Mouse (Mus musculus) liver, embryonic 11.5 days (tissue): ENCODE measurements around the gene Axin1. TPM values are rescaled to one million over a fixed set of nuclear protein-coding genes. Genes with fewer than 3 reads are reported as not detected.
A peak's percentile ranks its signal among the peaks of the same experiment; 100 is the strongest.
"Not testable (repeated sequence)": the region's sequence is repeated elsewhere in the genome, so short reads cannot be mapped to it uniquely, and the experiment has no call there.

ENCODE experiments used
- ATAC-seq: fragments of 200-750 bp; cut with Nextera tagmentation; replicated peaks from 2 replicates; pipeline ENCODE4 v1.8.0; 2017; ENCODE audit warnings: moderate number of reproducible peaks, mild to moderate bottlenecking, moderate TSS enrichment, moderate library complexity; ENCODE audit not compliant: low FRiP score
- DNase-seq: peaks from one replicate; pipeline ENCODE4 v3.0.0-alpha.2; 2017; ENCODE audit warnings: low spot score
- H3K27ac ChIP-seq: fragments of 300-500 bp; sonication (generic); 2 replicates; pipeline ENCODE4 v1.5.1; 2014; ENCODE audit warnings: mild to moderate bottlenecking, low read depth, low read length, control low read depth
- H3K27me3 ChIP-seq: fragments of 300-500 bp; sonication (generic); replicated peaks from 2 replicates; pipeline ENCODE4 v1.6.1; 2014; ENCODE audit warnings: low read length, mixed read lengths; ENCODE audit not compliant: control insufficient read depth, insufficient read depth
- H3K36me3 ChIP-seq: fragments of 300-500 bp; sonication (generic); 2 replicates; pipeline ENCODE4 v1.6.1; 2014; ENCODE audit warnings: mild to moderate bottlenecking, low read length, moderate library complexity, mixed read lengths; ENCODE audit not compliant: control insufficient read depth, insufficient read depth
- H3K4me1 ChIP-seq: fragments of 300-500 bp; sonication (generic); replicated peaks from 2 replicates; pipeline ENCODE4 v1.6.1; 2014; ENCODE audit warnings: low read length, mixed read lengths; ENCODE audit not compliant: control insufficient read depth, insufficient read depth
- H3K4me2 ChIP-seq: fragments of 300-500 bp; sonication (generic); 2 replicates; pipeline ENCODE4 v1.6.1; 2014; ENCODE audit warnings: mild to moderate bottlenecking, control low read depth, moderate library complexity
- H3K4me3 ChIP-seq: fragments of 300-500 bp; sonication (generic); 2 replicates; pipeline ENCODE4 v1.5.1; 2014; ENCODE audit warnings: low read depth, low read length, control low read depth
- H3K9ac ChIP-seq: fragments of 300-500 bp; sonication (generic); 2 replicates; pipeline ENCODE4 v1.6.1; 2014; ENCODE audit warnings: low read depth, low read length, control low read depth
- H3K9me3 ChIP-seq: fragments of 300-500 bp; sonication (generic); 2 replicates; pipeline ENCODE4 v1.6.1; 2016; ENCODE audit warnings: low read length, inconsistent platforms, mixed read lengths; ENCODE audit not compliant: control insufficient read depth
- WGBS: fragments of 180-500 bp; shearing (Covaris S2); extraction: QIAGEN DNeasy Blood & Tissue Kit; methylation state at CpG from one replicate; pipeline ENCODE4 v1.1.7; 2014; 5-methylcytosine and 5-hydroxymethylcytosine counted together
- polyA plus RNA-seq: library from polyadenylated mRNA; unstranded; fragments of >200 nt; fragmentation: Nextera tagmentation; extraction: Ambion mirVana; gene quantifications from 2 replicates; pipeline ENCODE4 v1.2.1, GENCODE M21; 2014

Axin1 gene
- polyA plus RNA-seq = 12.8 and 13.1 TPM in 2 replicates

GRCm38 (mm10) chr17:26138239-26138836 is at the start of gene Axin1:
Gene Axin1 (plus strand): TSS chr17:26138688.
- no peaks in the 10 kb centered on the region for H3K27me3 ChIP-seq
- H3K4me2 ChIP-seq = peak within 1 kb of the TSS; percentile 76
- no peaks in the 10 kb centered on the region for H3K9me3 ChIP-seq
- WGBS = under 1% methylated on average over 42 of the region's 42 CpGs
- ATAC-seq (peak; percentile 94), DNase-seq (peak; percentile 98)
- peak within 1 kb of the TSS; percentile 98 for H3K4me3 ChIP-seq
- H3K27ac ChIP-seq = peak within 1 kb of the TSS; percentile 86
- peak within 1 kb of the TSS; percentile 96 for H3K9ac ChIP-seq
- H3K36me3 ChIP-seq = peaks cover 5% of the 10 kb centered on the region; the same call in 1 of the 2 replicates
- H3K4me1 ChIP-seq = peaks cover 15% of the 10 kb centered on the region

GRCm38 (mm10) chr17:26089905-26090632 is 48.4 kb upstream of the Axin1 start, which contains the start of gene Decr2:
Gene Decr2 (minus strand): TSS chr17:26090337.
- H3K9ac ChIP-seq = peak within 1 kb of the TSS; percentile 66
- H3K4me2 ChIP-seq = peak within 1 kb of the TSS; percentile 83
- no peaks in the 10 kb centered on the region for H3K27me3 ChIP-seq
- peaks cover 10% of the 10 kb centered on the region for H3K36me3 ChIP-seq
- H3K4me3 ChIP-seq = peak within 1 kb of the TSS; percentile 59
- peaks cover 14% of the 10 kb centered on the region for H3K4me1 ChIP-seq
- ATAC-seq = peak; percentile 87
- no peaks in the 10 kb centered on the region for H3K9me3 ChIP-seq
- WGBS = 1% methylated on average over 32 of the region's 32 CpGs
- peak within 1 kb of the TSS; percentile 63 for H3K27ac ChIP-seq
- peak; percentile 87 for DNase-seq

- WGBS = 24% methylated on average over 9 of the region's 9 CpGs
- DNase-seq (no peak), ATAC-seq (no peak)
- Histone ChIP-seq H3K27ac (peak overlapping the region; percentile 52), H3K9me3 (no peaks in the 10 kb centered on the region), H3K4me3 (peak overlapping the region; percentile 63), H3K36me3 (peaks cover 10% of the 10 kb centered on the region), H3K4me1 (peaks cover 14% of the 10 kb centered on the region), H3K4me2 (peak overlapping the region; percentile 91), H3K9ac (peak overlapping the region; percentile 77), H3K27me3 (no peaks in the 10 kb centered on the region)
These were observed 43.9 kb upstream of the Axin1 start for GRCm38 (mm10) chr17:26094531-26095110.

GRCm38 (mm10) chr17:26095121-26095740 is 43.3 kb upstream of the Axin1 start, which contains the start of gene Nme4:
Gene Nme4 (minus strand): TSS chr17:26095602.
- Histone ChIP-seq H3K9ac (peak within 1 kb of the TSS; percentile 77), H3K27me3 (no peaks in the 10 kb centered on the region), H3K9me3 (no peaks in the 10 kb centered on the region), H3K27ac (peak within 1 kb of the TSS; percentile 52), H3K4me3 (peak within 1 kb of the TSS; percentile 63), H3K4me1 (peaks cover 14% of the 10 kb centered on the region), H3K36me3 (peaks cover 10% of the 10 kb centered on the region), H3K4me2 (peak within 1 kb of the TSS; percentile 91)
- DNase-seq = peak; percentile 83
- ATAC-seq = peak; percentile 92
- WGBS = 3% methylated on average over 47 of the region's 47 CpGs

- H3K36me3 ChIP-seq = no peaks in the 10 kb centered on the region
- WGBS = 86% methylated on average over 7 of the region's 7 CpGs
- no peak overlapping the region for H3K9ac ChIP-seq
- no peak overlapping the region for H3K4me3 ChIP-seq
- no peak overlapping the region for H3K4me2 ChIP-seq
- DNase-seq (no peak), ATAC-seq (no peak)
- peaks cover 13% of the 10 kb centered on the region for H3K4me1 ChIP-seq
- H3K27me3 ChIP-seq = no peaks in the 10 kb centered on the region
- no peaks in the 10 kb centered on the region for H3K9me3 ChIP-seq
- no peak overlapping the region for H3K27ac ChIP-seq
These were observed 40.0 kb upstream of the Axin1 start for GRCm38 (mm10) chr17:26098461-26098860.

GRCm38 (mm10) chr17:26099316-26099715 is 39.2 kb upstream of the Axin1 start:
- not testable (repeated sequence) for H3K36me3 ChIP-seq, H3K4me1 ChIP-seq, DNase-seq, ATAC-seq, H3K9ac ChIP-seq, H3K4me3 ChIP-seq, H3K27me3 ChIP-seq, H3K27ac ChIP-seq, H3K4me2 ChIP-seq, H3K9me3 ChIP-seq
- 69% methylated on average over 3 of the region's 3 CpGs for WGBS

- Histone ChIP-seq H3K9me3 (no peaks in the 10 kb centered on the region), H3K4me2 (no peak overlapping the region), H3K36me3 (no peaks in the 10 kb centered on the region), H3K27me3 (no peaks in the 10 kb centered on the region), H3K27ac (no peak overlapping the region), H3K9ac (no peak overlapping the region), H3K4me3 (no peak overlapping the region), H3K4me1 (no peaks in the 10 kb centered on the region)
- DNase-seq = no peak
- no peak for ATAC-seq
- WGBS = 48% methylated on average over 2 of the region's 2 CpGs
These were observed 38.3 kb upstream of the Axin1 start for GRCm38 (mm10) chr17:26100166-26100565.

GRCm38 (mm10) chr17:26101478-26101877 is 37.0 kb upstream of the Axin1 start:
- Histone ChIP-seq H3K36me3 (no peaks in the 10 kb centered on the region), H3K4me3 (no peak overlapping the region), H3K9ac (no peak overlapping the region), H3K4me1 (no peaks in the 10 kb centered on the region), H3K27me3 (no peaks in the 10 kb centered on the region), H3K9me3 (no peaks in the 10 kb centered on the region), H3K4me2 (no peak overlapping the region), H3K27ac (no peak overlapping the region)
- 61% methylated on average over 3 of the region's 4 CpGs for WGBS
- ATAC-seq = peak; percentile 68
- DNase-seq = no peak
